Mouse (Mus musculus) olfactory bulb, adult 2 months (tissue): Measurements from ENCODE around the gene Ccdc169.

ENCODE experiments used
- CTCF ChIP-seq: fragments of 200-500 bp; IDR thresholded peaks from 2 replicates; pipeline ENCODE4 v1.5.1; 2012; ENCODE audit warnings: low read depth, mild to moderate bottlenecking, low read length, moderate library complexity; ENCODE audit not compliant: insufficient read depth
- POLR2A ChIP-seq: fragments of 200-500 bp; IDR thresholded peaks from 2 replicates; pipeline ENCODE4 v1.6.1; 2012; ENCODE audit warnings: mild to moderate bottlenecking, low read depth, low read length, moderate library complexity; ENCODE audit not compliant: insufficient read depth

GRCm38 (mm10) chr3:55093161-55093560 is 44.0 kb upstream of the Ccdc169 start:
- no peak for TF ChIP-seq CTCF
- no peak for TF ChIP-seq POLR2A
